ENCODE assay signal across 10 mouse cellular contexts in the genomic region with DNA sequence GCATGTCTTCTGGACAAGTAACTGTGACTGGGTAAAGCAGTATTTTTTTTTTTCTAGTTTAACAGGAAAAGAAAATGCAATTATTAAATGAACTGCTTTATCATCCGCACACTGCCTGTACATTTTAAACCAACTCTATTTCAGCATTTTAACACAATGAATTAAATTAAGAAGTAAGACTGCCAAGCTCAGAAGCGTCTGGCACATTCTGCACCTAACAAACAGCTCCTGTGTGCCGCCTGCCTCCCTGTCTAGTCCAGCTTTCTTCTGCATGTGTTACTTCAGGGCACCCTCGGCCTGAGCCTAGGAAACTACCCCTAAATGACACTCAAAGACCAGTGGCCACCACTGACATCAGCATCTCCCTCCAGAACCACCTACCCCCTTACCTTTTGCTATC. TPM values are rescaled to one million over a fixed set of nuclear protein-coding genes. Genes with fewer than 3 reads are reported as not detected.
DNase-seq lines count a peak whose midpoint lies in the region; ATAC-seq and TF ChIP-seq lines count a peak whose summit lies in the region.
"Had no signal": no experiment of that assay in that cellular context is flagged by ENCODE, and none has a peak within 500 bp of the region (broad histone marks: within the 10 kb centered on the region; RNA-seq: fewer than 3 reads in every experiment).

No protein-coding gene starts in this region.

- intact Hi-C loops in gastrocnemius, adult 2 months (cut with DNase I): no loop called here
- intact Hi-C loops in gastrocnemius, postnatal 14 days (cut with DNase I; ENCODE audit: low total_unique reads): loop anchor here (10.0 kb wide), 1 partner anchor 115 kb away; no protein-coding TSS in a partner anchor

- no peaks in the 10 kb centered on the region for H3K27me3 ChIP-seq in lung, embryonic 15.5 days
- no peaks in the 10 kb centered on the region for H3K27me3 ChIP-seq in hindbrain, embryonic 16.5 days (replicated peaks; ENCODE audit: control insufficient read depth, insufficient read depth, low read length)
- no peaks in the 10 kb centered on the region for H3K27me3 ChIP-seq in neural tube, embryonic 13.5 days

- DNase-seq in gastrocnemius, adult 2 months: no peak
- DNase-seq in gastrocnemius, postnatal 14 days: no peak
- no peak for DNase-seq in lung, postnatal 14 days
- DNase-seq in left cerebral cortex, adult 11 months (ENCODE audit: low spot score): no peak
- DNase-seq in urinary bladder, adult 2 months (ENCODE audit: low spot score): no peak
- DNase-seq: gastrocnemius, postnatal 25 days; kidney, adult 2 months had no signal

- H3K27ac ChIP-seq in gastrocnemius, adult 2 months: peak overlapping the region; percentile 49; the same call in 1 of the 2 replicates
- H3K27ac ChIP-seq in lung, embryonic 15.5 days: peak overlapping the region; percentile 86; the same call in 1 of the 2 replicates
- H3K27ac ChIP-seq in hindbrain, embryonic 16.5 days (ENCODE audit: low read depth, low read length): 0 out of 2 replicates have a peak overlapping the region, but pooled peaks have one; percentile 36
- no peak overlapping the region; the same call in 1 of the 2 replicates for H3K27ac ChIP-seq in neural tube, embryonic 13.5 days (replicated peaks)

- 77% methylated on average over 4 of the region's 4 CpGs for WGBS in lung, embryonic 15.5 days
- WGBS in hindbrain, embryonic 16.5 days: 51% methylated on average over 4 of the region's 4 CpGs
- 76% methylated on average over 4 of the region's 4 CpGs for WGBS in neural tube, embryonic 13.5 days

- H3K4me2 ChIP-seq in lung, embryonic 15.5 days: peak overlapping the region; percentile 91; the same call in 1 of the 2 replicates
- peak overlapping the region; percentile 90 for H3K4me2 ChIP-seq in hindbrain, embryonic 16.5 days (ENCODE audit: low read length)
- H3K4me2 ChIP-seq in neural tube, embryonic 13.5 days: peak overlapping the region; percentile 77

- no peak overlapping the region for H3K9ac ChIP-seq in lung, embryonic 15.5 days
- peak overlapping the region; percentile 36; the same call in 1 of the 2 replicates for H3K9ac ChIP-seq in hindbrain, embryonic 16.5 days (ENCODE audit: low read depth, low read length)
- peak overlapping the region; percentile 35 for H3K9ac ChIP-seq in neural tube, embryonic 13.5 days

- H3K4me1 ChIP-seq in lung, embryonic 15.5 days: peaks cover 71% of the 10 kb centered on the region
- peaks cover 45% of the 10 kb centered on the region for H3K4me1 ChIP-seq in hindbrain, embryonic 16.5 days (ENCODE audit: control insufficient read depth, insufficient read depth, low read depth, low read length)
- H3K4me1 ChIP-seq in neural tube, embryonic 13.5 days (replicated peaks): peaks cover 67% of the 10 kb centered on the region

- TF ChIP-seq CTCF in gastrocnemius, adult 2 months (IDR thresholded peaks at IDR 0.05): no peak

- peaks cover 6% of the 10 kb centered on the region; the same call in 1 of the 2 replicates for H3K36me3 ChIP-seq in lung, embryonic 15.5 days
- H3K36me3 ChIP-seq in hindbrain, embryonic 16.5 days (ENCODE audit: control insufficient read depth, insufficient read depth, low read length): no peaks in the 10 kb centered on the region
- H3K36me3 ChIP-seq in neural tube, embryonic 13.5 days: peaks cover 6% of the 10 kb centered on the region; the same call in 1 of the 2 replicates

- no peaks in the 10 kb centered on the region for H3K9me3 ChIP-seq in lung, embryonic 15.5 days
- H3K9me3 ChIP-seq in hindbrain, embryonic 16.5 days (ENCODE audit: control insufficient read depth, low read length): no peaks in the 10 kb centered on the region
- H3K9me3 ChIP-seq in neural tube, embryonic 13.5 days: no peaks in the 10 kb centered on the region

- ATAC-seq in lung, embryonic 15.5 days (ENCODE audit: borderline replicate concordance, extremely low read depth, low FRiP score, low TSS enrichment): no peak
- ATAC-seq in hindbrain, embryonic 16.5 days: no peak
- ATAC-seq in neural tube, embryonic 13.5 days (ENCODE audit: low read depth): no peak

- no peak overlapping the region; the same call in 1 of the 2 replicates for H3K4me3 ChIP-seq in gastrocnemius, adult 2 months
- no peak overlapping the region for H3K4me3 ChIP-seq in lung, embryonic 15.5 days
- peak overlapping the region; percentile 14 for H3K4me3 ChIP-seq in hindbrain, embryonic 16.5 days (ENCODE audit: low read length)
- peak overlapping the region; percentile 6; the same call in 1 of the 2 replicates for H3K4me3 ChIP-seq in neural tube, embryonic 13.5 days

RNA-seq across cellular contexts. Expression of gene Irs2, which starts 8.7 kb away (rescaled TPM):
- 10 to 100 TPM; 28.2 to 44.8 TPM for total RNA-seq in gastrocnemius, adult 2 months (2021)
- total RNA-seq in gastrocnemius, postnatal 14 days (2021): 10 to 100 TPM in 1 of 2 experiments, 1 to 10 TPM in 1; 7.9 to 12.3 TPM
- polyA plus RNA-seq in lung, embryonic 15.5 days (2015; fragmentation: Nextera tagmentation; extraction: Ambion mirVana): 4.1 TPM in 2 replicates
- polyA plus RNA-seq in hindbrain, embryonic 16.5 days (2015; fragmentation: Nextera tagmentation; extraction: Ambion mirVana): 4.1 and 4.6 TPM in 2 replicates
- polyA plus RNA-seq in neural tube, embryonic 13.5 days (2015; fragmentation: Nextera tagmentation; extraction: Ambion mirVana): 5.6 and 6.6 TPM in 2 replicates
- polyA plus RNA-seq in urinary bladder, adult 2 months (2012; rRNA removed): 8.5 and 13.4 TPM in 2 replicates

Comparison
In these comparisons a context has a peak if more than half of its experiments do, and no peak if none do; other contexts are left out.
1. H3K4me3 ChIP-seq: peak in hindbrain, embryonic 16.5 days (single experiment) and neural tube, embryonic 13.5 days (single experiment); none in gastrocnemius, adult 2 months (single experiment) and lung, embryonic 15.5 days (single experiment).
2. Peak in every context shown above with its lines, with median percentiles within 50 percentile points of each other: H3K4me2 ChIP-seq.